Mouse (Mus musculus) brain, embryonic 14.5 days (tissue): Measurements from ENCODE around the gene Prkca.

Experiments
- CTCF ChIP-seq: fragments of 200-500 bp; IDR thresholded peaks from 2 replicates; pipeline ENCODE4 v1.5.1; 2012; ENCODE audit warnings: inconsistent platforms, mild to moderate bottlenecking, moderate library complexity, borderline replicate concordance; ENCODE audit not compliant: insufficient read depth, insufficient read length; ENCODE audit errors: extremely low read depth
- POLR2A ChIP-seq: fragments of 200-500 bp; IDR thresholded peaks from 2 replicates; pipeline ENCODE4 v1.6.1; 2012; ENCODE audit warnings: mild to moderate bottlenecking, inconsistent platforms, borderline replicate concordance; ENCODE audit not compliant: poor library complexity, insufficient read depth, insufficient read length, severe bottlenecking; ENCODE audit errors: extremely low read depth

DNA sequence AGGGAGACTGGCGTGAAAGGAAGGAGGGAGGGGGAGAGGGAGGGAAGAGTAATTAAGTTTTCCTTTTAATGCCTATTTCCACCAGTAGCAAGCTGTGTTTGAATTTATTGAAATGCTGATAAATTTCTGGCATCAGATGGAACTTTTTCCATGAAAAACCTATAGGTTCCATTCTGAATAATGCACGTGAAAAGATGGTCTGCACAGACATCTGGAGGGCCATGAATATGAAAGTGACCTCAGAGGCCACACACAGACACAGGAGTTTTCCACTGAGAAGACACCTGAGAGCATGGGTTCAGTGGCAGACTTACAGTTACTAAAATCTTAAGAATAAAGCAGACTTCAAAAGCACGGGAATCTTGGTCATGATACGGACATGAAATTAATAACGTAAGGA is 54.5 kb downstream of the Prkca start:
- TF ChIP-seq POLR2A, result no peak
- TF ChIP-seq CTCF, result no peak
